Mouse (Mus musculus) ovary, adult 18-20 months (tissue): Measurements from ENCODE around the gene Acbd7.

Experiments
- DNase-seq: peaks from one replicate; pipeline ENCODE4 v3.0.0; 2022; ENCODE audit warnings: low spot score, mixed read lengths

Gene Acbd7

GRCm38 (mm10) chr2:3335611-3336301 lies at the start of gene Acbd7:
Gene Acbd7, plus strand, starts transcription at chr2:3336168.
- peak; percentile 62 for DNase-seq

- DNase-seq, result no peak
Measured at GRCm38 (mm10) chr2:3286243-3286642, 49.7 kb upstream of the Acbd7 start.

DNA sequence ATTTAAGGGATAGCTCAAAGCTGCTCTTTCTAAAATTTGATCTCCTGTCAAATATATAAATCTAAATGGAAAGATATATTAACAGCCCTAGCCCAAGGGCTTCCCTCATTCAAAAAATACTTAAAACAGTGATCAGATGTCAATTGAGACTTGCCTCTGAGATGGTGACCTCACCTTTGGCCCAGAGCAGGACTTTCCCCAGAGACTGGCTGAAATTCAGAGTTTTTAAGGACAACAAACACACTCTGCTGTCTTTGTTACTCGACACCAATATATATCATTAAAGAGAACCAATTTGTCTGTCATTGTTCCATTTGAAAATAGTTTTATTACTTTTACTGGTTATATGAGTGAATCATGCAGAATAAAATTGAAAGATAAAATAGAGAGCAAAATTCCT lies 46.4 kb upstream of the Acbd7 start:
- no peak for DNase-seq

DNA sequence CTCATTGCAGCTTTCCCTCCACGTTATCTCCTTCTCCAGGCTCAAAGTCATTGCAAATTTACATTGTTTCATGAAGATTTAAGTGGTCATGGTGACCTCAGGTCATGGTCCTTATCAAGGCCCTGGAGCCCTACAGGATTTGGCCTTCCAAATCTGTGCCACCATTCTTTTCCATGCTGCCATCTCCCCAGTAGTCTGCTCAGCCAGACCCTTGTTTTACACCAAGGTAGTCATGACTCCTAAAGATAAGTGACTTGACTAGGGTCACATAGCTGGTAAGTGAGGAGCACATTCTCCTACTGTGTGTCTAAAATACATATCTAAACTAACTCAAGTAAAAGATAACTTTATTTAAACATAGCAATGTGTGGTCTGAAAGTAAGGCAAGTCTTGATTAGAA lies 43.8 kb upstream of the Acbd7 start:
- DNase-seq, result no peak

DNA sequence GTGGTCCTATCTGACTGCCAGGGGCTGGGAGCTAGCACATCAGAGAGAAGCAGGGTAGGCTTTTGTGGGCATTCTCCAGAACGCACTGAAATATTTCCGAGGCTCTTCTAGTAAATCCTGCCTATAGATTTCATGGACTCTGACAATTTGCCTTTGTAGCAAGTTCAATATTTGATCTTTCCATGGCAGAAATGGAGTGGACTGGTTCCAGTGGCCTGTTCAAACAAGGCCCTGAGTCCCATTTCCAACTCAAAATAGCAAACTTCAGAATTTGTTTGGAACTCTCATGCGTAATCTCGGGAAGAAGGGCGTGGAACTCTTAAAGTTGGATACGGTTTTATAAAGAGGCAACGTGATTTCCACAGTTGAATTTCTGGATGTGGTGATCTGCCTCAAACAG lies 40.1 kb upstream of the Acbd7 start:
- no peak for DNase-seq

GRCm38 (mm10) chr2:3305426-3306025 lies 30.4 kb upstream of the Acbd7 start:
- DNase-seq, result no peak

DNA sequence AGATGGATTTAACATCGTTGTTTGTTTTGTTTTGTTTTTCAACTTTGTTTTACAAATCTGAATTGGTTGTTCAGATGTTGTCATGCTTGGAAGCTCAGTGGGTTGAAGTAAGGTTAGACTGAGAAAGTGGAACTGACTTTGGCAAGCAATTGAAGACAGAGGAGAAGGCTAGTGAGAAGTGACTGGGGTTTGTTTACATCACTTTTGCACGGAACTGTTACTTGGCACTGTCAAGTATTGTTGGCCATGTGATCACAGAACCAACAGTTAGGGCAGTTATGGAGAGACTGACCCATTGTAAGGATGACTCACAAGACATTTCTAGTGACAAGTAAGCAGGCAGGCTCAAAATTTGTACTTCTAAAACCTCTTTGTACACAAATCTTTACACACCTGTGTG lies 12.8 kb upstream of the Acbd7 start:
- DNase-seq, result no peak

- DNase-seq, result no peak
Measured at GRCm38 (mm10) chr2:3324381-3325130, 11.4 kb upstream of the Acbd7 start.

GRCm38 (mm10) chr2:3326547-3326946 lies 9.4 kb upstream of the Acbd7 start:
- DNase-seq, result no peak

GRCm38 (mm10) chr2:3327351-3327750 lies 8.6 kb upstream of the Acbd7 start:
- DNase-seq, result no peak

GRCm38 (mm10) chr2:3331071-3331703 lies 4.8 kb upstream of the Acbd7 start:
- DNase-seq, result no peak

DNA sequence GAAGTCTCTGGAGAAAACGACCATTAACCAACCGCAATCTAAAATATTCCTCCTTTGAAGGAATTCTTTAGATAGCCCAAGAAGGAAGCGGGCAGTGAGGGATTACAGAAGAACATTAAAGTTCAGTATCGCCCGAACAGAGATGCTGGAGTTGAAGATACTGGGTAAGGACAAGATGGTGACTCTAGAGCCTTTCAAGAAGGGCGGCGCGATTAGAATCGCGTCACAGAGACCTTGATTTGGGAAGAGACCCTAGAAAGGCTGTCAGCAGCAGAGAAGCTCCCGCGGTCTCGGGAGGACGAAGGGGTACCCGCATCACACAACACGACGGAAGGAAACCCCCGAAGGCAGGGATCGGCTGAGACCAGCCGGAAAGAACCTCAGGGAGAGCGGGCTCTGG lies 3.9 kb upstream of the Acbd7 start:
- no peak for DNase-seq

DNA sequence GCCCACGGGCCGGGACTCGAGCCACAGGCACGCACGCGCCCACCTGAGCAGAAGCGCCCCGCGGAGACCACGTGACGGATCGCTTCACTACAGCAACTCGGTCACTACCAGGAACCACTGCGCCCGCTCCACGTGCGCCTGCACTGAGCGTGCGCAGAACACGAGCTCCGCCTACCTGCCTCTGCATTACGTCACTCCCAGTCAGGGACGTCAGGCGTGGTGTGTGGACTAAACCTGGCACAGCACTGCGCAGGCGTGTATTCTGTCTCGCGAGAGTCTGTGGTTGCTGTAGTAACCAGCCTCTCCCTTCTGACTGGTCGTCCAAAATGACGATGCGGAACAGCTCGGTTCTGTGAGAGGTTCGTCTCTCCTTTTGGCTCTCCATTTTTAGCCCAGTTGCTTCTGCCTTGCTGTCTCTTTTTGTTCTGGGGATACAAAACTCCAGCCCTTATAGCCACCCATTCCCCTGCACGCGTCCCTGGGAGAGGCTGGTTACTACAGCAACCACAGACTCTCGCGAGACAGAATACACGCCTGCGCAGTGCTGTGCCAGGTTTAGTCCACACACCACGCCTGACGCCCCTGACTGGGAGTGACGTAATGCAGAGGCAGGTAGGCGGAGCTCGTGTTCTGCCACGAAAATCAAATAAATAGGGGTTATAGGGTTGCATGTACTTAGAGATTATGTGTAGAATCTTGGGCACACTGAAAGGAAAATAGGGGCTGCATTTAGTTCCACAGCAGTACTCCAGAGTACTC lies 3.3 kb upstream of the Acbd7 start, which contains the start of gene Rpp38:
Gene Rpp38, minus strand, starts transcription at position 160 of the 759 bp plus-strand sequence.
- peak; percentile 98 for DNase-seq

DNA sequence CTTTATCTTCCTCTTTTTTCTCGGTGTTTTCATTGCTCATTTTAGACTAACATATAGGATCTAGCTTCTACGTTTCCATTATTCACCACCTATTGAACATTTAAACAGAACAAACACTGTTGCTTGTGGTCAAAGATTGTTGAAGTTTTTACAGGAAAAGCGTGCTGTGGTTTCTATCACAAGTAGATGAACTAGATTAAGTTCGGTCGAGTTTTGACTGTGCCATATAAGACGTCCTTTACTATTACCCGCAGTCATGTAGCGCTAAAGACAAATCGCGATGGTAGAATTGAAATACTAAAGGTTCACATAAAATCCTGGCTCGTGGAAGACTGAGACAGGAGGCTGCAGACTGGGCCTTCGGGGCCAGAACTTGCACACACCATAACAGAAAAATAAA lies 2.2 kb upstream of the Acbd7 start:
- DNase-seq, result no peak

DNA sequence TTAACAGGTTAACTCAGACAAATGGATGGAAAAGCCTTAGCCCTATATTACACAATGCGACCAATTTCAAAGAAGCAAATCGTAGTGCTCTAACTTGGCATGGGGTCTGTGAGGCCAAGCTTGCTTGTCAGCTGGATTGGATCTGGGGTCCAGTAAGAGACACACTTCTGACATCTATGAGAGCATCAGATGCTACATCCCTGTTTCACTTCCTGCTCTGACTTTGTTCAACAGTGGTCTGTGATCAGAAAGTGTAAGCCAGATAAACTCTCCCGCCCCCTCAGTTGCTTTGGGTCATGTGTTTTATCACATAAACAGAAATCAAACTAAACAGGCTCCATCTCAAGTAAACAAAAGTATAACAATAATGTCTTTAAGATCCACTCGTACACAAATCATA lies 12.5 kb downstream of the Acbd7 start:
- no peak for DNase-seq

GRCm38 (mm10) chr2:3348919-3349318 lies 13.0 kb downstream of the Acbd7 start:
- no peak for DNase-seq

- no peak for DNase-seq
Measured at GRCm38 (mm10) chr2:3353160-3353559, 17.2 kb downstream of the Acbd7 start.

DNA sequence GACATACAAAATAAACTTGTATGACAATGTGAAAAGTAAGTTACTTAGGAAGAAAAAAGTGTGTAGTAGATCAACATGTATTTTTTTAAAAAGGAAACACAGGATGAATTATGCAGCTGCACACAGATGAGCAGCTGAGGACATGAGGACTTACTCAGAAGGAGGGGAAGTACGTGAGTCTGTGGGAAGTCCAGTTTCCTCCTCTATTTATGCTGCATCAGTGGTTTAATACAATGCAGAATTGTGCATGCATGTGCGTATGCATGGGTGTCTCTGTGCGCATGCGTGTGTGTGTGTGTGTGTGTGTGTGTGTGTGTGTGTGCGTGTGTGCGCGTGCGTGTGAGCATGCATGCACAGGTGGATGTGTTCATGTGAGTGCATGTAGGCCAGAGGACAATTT lies 19.8 kb downstream of the Acbd7 start:
- DNase-seq, result no peak

DNA sequence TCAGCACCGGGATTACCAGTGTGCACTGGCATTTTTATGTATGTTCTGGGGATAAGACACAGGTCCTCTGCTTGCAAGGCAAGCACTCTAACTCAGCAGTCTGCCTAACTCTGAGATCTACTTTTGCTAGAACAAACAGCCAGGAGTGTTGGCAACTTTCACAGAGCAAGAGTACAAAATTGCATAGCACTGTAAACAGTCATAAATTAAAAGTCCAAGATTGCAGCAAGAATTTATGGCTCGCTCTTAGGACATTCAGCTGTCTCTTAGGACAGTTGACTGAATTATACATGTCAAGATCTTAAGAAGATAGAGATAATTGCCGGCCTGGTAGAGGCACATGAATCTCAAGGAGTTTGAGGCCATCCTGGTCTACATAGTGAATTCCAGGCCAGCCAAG lies 20.3 kb downstream of the Acbd7 start:
- DNase-seq, result no peak

DNA sequence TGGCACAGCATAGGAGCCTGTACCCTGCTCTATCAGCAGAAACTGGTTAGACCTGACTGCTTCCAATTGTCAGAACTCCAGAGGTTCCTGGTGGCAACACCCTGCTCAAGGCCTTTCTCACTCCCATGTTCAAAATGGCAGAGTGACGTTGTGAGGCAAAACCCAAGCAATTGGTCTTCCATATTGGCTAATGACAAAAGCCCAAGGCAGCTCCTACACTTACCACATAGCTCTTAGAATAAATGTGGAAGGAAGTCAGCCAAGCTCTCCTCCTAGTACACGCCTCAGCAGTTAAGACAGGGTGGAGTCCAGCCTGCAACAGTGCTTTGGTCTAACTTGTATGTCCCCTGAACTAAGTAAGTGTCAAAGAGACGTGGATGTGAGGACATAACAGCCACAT lies 21.9 kb downstream of the Acbd7 start:
- DNase-seq, result no peak

DNA sequence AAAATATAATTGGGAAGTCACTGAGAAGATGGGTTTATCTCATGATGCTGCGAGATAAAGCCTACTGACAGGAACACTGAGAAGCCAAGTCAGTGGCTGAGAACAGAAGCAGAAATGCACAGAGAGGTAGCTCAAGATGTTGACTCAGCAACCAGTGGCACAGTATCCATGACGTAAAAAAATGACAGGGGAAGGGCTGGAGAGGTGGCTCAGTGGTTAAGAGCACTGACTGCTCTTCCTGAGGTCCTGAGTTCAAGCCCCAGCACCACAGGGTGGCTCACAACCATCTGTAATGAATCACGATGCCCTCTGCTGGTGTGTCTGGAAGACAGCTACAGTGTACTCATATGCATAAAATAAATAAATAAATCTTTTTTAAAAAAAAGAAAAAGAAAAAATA lies 25.1 kb downstream of the Acbd7 start:
- DNase-seq, result no peak

GRCm38 (mm10) chr2:3365127-3365526 lies 29.2 kb downstream of the Acbd7 start:
- DNase-seq, result no peak
